Mouse (Mus musculus) heart, postnatal 0 days (tissue): ENCODE data around the gene Gm15217. TPM values are rescaled to one million over a fixed set of nuclear protein-coding genes. Genes with fewer than 3 reads are reported as not detected.

Experiments used
- ATAC-seq: fragments of 200-750 bp; cut with Nextera tagmentation; 2 replicates; pipeline ENCODE4 v1.8.0; 2017; ENCODE audit warnings: low read depth, moderate number of reproducible peaks, moderate library complexity; ENCODE audit not compliant: insufficient read depth
- DNase-seq: peaks from one replicate; pipeline ENCODE4 v3.0.0-alpha.2; 2016; ENCODE audit warnings: low spot score
- H3K27ac ChIP-seq: fragments of 300-500 bp; sonication (generic); 2 replicates; pipeline ENCODE4 v1.5.1; 2014; ENCODE audit warnings: low read depth, mild to moderate bottlenecking
- H3K27me3 ChIP-seq: fragments of 300-500 bp; sonication (generic); 2 replicates; pipeline ENCODE4 v1.6.1; 2014; ENCODE audit warnings: low read length, mixed read lengths; ENCODE audit not compliant: control insufficient read depth, insufficient read depth
- H3K36me3 ChIP-seq: fragments of 300-500 bp; sonication (generic); replicated peaks from 2 replicates; pipeline ENCODE4 v1.6.1; 2014; ENCODE audit warnings: low read length, mixed read lengths; ENCODE audit not compliant: control insufficient read depth, insufficient read depth
- H3K4me1 ChIP-seq: fragments of 300-500 bp; sonication (generic); 2 replicates; pipeline ENCODE4 v1.6.1; 2014; ENCODE audit warnings: antibody characterized with exemption; ENCODE audit not compliant: control insufficient read depth, insufficient read depth
- H3K4me2 ChIP-seq: fragments of 300-500 bp; sonication (generic); 2 replicates; pipeline ENCODE4 v1.6.1; 2014; ENCODE audit warnings: low read depth, mild to moderate bottlenecking, low read length, moderate library complexity
- H3K4me3 ChIP-seq: fragments of 300-500 bp; sonication (generic); 2 replicates; pipeline ENCODE4 v1.5.1; 2014; ENCODE audit warnings: low read depth, low read length
- H3K9ac ChIP-seq: fragments of 300-500 bp; sonication (generic); replicated peaks from 2 replicates; pipeline ENCODE4 v1.6.1; 2014; ENCODE audit warnings: low read depth, low read length, mixed read lengths
- H3K9me3 ChIP-seq: fragments of 300-500 bp; sonication (generic); replicated peaks from 2 replicates; pipeline ENCODE4 v1.6.1; 2016; ENCODE audit warnings: low read length; ENCODE audit not compliant: control insufficient read depth
- CTCF ChIP-seq: IDR thresholded peaks from 2 replicates; pipeline ENCODE4 v1.5.1; 2016; ENCODE audit warnings: antibody characterized with exemption, control low read depth, low read depth
- EP300 ChIP-seq: IDR thresholded peaks from 2 replicates; pipeline ENCODE4 v1.6.1; 2016; ENCODE audit warnings: antibody characterized with exemption, low read depth
- WGBS: fragments of 180-500 bp; shearing (Covaris S2); extraction: QIAGEN DNeasy Blood & Tissue Kit; methylation state at CpG from one replicate; pipeline ENCODE4 v1.1.7; 2014; 5-methylcytosine and 5-hydroxymethylcytosine counted together
- polyA plus RNA-seq: library from polyadenylated mRNA; unstranded; fragments of >200 nt; fragmentation: Nextera tagmentation; extraction: Ambion mirVana; gene quantifications from 2 replicates; pipeline ENCODE4 v1.2.1, GENCODE M21; 2015
- total RNA-seq: library from RNA; depleted of rRNA; stranded (reverse); fragments of >200 nt; gene quantifications from 2 replicates; pipeline ENCODE4 v1.2.3, GENCODE M21; 2014; ENCODE audit warnings: low replicate concordance; rRNA removed

The Gm15217 gene
- total RNA-seq (not detected in 2 replicates), polyA plus RNA-seq (not detected in 2 replicates)

DNA sequence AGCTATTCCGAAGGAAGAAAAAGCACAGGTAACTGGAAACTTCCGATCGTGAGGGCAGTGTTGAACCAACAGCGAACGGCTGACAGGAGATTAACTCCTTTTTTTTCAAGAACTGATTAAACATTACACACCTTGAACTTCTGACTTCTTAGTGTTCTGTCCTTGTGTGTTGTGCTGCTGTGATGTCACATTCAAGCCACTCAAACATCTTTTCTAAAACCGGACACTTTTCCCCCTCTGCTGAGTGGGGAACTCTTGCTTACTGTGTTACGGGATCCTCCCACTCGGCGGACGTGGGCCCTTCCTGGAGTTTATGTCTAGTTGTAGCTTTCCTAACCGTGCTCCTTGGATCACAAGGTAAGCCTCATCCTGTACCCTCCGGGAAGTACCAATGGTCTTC, at the start of gene Gm15217:
Gm15217 (plus strand) TSS at position 130 of the 400 bp plus-strand sequence.
- DNase-seq, result no peak
- WGBS, result 88% methylated on average over 12 of the region's 12 CpGs
- H3K4me3 ChIP-seq, result peak within 1 kb of the TSS; percentile 33
- peaks cover 4% of the 10 kb centered on the region; the same call in 1 of the 2 replicates for H3K36me3 ChIP-seq
- no peak within 1 kb of the TSS for H3K27ac ChIP-seq
- TF ChIP-seq EP300 (no peak), CTCF (no peak)
- ATAC-seq, result no peak
- peak within 1 kb of the TSS; percentile 62 for H3K4me2 ChIP-seq
- H3K9ac ChIP-seq, result peak within 1 kb of the TSS; percentile 28; the same call in 1 of the 2 replicates
- H3K4me1 ChIP-seq, result peaks cover 7% of the 10 kb centered on the region; the same call in 1 of the 2 replicates
- H3K27me3 ChIP-seq, result peaks cover 12% of the 10 kb centered on the region; the same call in 1 of the 2 replicates
- H3K9me3 ChIP-seq, result no peaks in the 10 kb centered on the region

DNA sequence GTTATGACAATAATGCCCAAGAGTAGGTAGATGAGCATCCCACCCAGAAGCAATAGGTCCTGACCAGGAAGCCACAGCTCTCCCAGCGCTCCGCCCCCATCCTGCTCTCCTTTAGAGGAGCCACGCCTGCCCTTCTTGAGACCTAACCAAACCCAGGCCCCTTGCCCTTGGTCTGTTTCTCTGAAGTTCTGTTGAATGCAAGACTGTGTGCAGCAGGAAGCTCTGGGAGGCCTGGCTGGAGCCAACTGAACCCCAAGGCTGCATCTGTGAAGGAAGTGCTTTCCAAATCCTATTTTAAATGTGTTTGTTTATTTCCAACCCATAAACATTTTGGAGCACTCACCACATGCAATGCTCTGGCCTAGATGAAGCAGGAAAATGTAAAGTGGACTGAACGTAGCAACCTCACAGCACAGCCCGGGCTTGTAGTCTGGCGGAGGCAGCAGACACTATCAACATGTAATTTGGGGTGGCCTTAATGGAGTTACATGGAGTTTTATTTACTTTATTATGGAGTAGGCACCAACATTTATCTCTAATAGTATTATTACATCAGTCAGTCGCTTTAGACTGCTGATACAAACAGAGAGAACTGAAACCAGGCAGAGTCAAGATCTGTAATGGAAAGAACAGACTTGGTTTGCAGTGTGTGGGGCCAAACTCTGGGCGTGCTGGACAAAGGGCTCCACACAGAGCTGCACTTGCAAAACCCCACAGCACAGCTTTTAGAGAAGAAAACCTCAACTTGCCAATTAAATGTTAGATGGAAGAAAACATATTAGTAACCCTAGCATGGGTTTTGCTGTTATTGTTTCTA, 45.6 kb upstream of the Gm15217 start:
- H3K27ac ChIP-seq, result no peak overlapping the region
- TF ChIP-seq CTCF (no peak), EP300 (no peak)

DNA sequence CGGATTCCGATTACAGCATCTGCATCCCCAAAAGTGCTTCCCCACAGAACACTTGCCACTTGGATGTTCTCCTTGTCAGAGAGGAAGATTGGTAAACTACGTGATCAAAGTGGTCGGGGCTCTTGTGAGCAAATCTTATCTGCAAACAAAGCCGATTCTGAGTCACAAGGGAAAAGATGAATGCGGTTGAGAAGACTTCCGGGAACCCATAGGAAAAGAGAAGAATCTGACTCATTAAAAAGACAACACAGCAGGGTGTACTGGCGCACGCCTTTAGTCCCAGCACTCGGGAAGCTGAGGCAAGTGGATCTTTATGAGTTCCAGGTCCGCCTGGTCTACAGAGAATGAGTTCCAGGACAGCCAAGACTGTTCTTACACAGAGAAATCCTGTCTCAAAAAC, 40.4 kb upstream of the Gm15217 start:
- ATAC-seq (no peak), DNase-seq (no peak)
- WGBS, result 55% methylated on average over 11 of the region's 11 CpGs
- TF ChIP-seq CTCF (no peak), EP300 (no peak)
- Histone ChIP-seq H3K4me1 (no peaks in the 10 kb centered on the region), H3K4me2 (no peak overlapping the region), H3K27ac (no peak overlapping the region), H3K9ac (no peak overlapping the region), H3K9me3 (no peaks in the 10 kb centered on the region), H3K27me3 (no peaks in the 10 kb centered on the region), H3K4me3 (no peak overlapping the region), H3K36me3 (no peaks in the 10 kb centered on the region)

More for the DNA sequence above, 45.6 kb upstream of the Gm15217 start:
- DNase-seq, result no peak
- no peak for ATAC-seq
- H3K4me3 ChIP-seq, result no peak overlapping the region
- no peaks in the 10 kb centered on the region for H3K4me1 ChIP-seq
- no peaks in the 10 kb centered on the region for H3K9me3 ChIP-seq
- H3K27me3 ChIP-seq, result no peaks in the 10 kb centered on the region
- 81% methylated on average over 8 of the region's 8 CpGs for WGBS
- no peak overlapping the region for H3K4me2 ChIP-seq
- no peaks in the 10 kb centered on the region for H3K36me3 ChIP-seq
- H3K9ac ChIP-seq, result no peak overlapping the region

DNA sequence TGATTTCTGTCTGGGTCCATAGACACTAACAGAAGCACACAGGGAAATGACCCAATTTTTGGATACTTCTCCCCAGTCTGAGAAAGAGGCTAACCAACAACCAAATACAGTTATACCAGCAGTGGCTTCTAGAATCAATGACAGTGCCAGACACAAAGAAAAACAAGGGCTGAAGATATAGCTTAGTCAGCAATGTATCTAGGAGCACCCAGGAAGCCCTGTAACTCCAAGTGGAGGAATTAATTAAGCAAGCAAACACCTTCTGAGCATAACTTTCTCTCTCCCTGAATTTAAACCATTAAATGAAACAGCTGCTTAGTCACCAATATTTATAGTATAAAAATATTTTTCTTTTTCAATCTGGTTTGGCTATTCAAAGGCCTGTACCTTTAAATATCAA, 34.5 kb upstream of the Gm15217 start:
- no peaks in the 10 kb centered on the region for H3K4me1 ChIP-seq
- no peak overlapping the region for H3K9ac ChIP-seq
- no peaks in the 10 kb centered on the region for H3K27me3 ChIP-seq
- 0 out of 2 replicates have a peak, but pooled peaks cover 11% of the 10 kb centered on the region for H3K9me3 ChIP-seq
- ATAC-seq (no peak), DNase-seq (no peak)
- TF ChIP-seq EP300 (no peak), CTCF (no peak)
- no peaks in the 10 kb centered on the region for H3K36me3 ChIP-seq
- H3K27ac ChIP-seq, result no peak overlapping the region
- H3K4me2 ChIP-seq, result no peak overlapping the region
- no peak overlapping the region for H3K4me3 ChIP-seq

DNA sequence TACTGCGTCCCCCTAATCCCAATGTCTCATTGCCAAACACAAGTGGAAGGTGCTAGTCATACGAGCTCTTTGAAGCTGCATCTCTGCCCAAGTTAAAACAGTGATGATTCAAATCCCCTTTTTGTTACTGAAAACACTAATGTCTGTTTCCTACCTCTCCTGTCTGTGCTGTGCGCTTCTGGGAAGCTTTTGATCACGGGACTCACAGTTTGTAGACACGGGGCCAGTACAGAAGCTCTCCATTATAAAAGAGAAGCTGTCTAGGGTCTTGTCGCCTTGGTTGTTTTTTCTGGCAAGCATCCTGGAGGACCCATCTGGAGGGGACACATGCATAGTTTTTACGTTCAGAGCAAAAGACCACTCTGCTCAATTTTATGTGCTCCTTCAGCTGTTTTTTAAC, 21.9 kb upstream of the Gm15217 start:
- ATAC-seq, result no peak
- Histone ChIP-seq H3K9ac (no peak overlapping the region), H3K4me1 (no peaks in the 10 kb centered on the region), H3K4me3 (no peak overlapping the region), H3K27me3 (no peaks in the 10 kb centered on the region), H3K4me2 (no peak overlapping the region), H3K36me3 (no peaks in the 10 kb centered on the region), H3K27ac (no peak overlapping the region), H3K9me3 (no peaks in the 10 kb centered on the region)
- no peak for DNase-seq
- TF ChIP-seq CTCF (no peak), EP300 (no peak)
- WGBS, result 60% methylated on average over 7 of the region's 7 CpGs
